Mouse (Mus musculus): ENCODE results near the gene Anks4b.

Gene Anks4b

DNA sequence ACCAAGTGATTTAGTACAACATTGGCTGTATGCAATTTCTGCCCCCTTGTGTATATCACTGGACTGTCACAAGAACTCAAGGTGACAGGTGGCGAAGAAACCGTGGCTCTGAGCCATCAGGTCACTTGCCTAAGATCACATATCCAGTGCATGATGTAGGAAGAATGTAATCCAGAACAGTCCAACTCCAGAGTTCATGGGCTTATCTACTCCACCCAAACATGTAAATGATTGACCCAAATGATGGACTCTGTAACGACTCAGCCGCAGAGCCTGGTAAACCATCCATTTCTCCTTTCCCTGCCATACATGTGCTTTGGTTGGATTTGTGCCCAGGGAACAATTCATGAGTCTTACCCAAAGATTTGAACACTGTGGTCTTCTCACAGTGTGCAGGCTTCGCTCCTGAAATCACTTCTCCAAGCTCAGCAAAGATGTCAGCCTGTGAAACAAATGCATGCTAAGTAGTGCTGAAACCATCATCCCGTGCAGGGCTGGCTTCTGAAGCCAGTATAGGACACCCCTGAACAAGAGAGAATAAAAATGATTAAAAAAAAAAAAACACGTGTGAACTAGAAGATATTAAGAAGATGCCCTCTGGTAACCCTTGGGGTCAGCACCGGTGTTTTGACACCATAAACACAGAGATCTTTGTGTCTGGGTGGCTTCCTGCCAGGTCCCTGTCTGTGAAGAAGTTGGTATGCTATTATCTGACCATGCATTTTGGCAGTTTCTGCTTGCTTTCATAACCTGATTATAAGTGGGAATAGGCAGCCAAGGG lies 15.9 kb downstream of the Anks4b start:
- DNase-seq (ENCODE audit: low spot score) = peak; percentile 61

DNA sequence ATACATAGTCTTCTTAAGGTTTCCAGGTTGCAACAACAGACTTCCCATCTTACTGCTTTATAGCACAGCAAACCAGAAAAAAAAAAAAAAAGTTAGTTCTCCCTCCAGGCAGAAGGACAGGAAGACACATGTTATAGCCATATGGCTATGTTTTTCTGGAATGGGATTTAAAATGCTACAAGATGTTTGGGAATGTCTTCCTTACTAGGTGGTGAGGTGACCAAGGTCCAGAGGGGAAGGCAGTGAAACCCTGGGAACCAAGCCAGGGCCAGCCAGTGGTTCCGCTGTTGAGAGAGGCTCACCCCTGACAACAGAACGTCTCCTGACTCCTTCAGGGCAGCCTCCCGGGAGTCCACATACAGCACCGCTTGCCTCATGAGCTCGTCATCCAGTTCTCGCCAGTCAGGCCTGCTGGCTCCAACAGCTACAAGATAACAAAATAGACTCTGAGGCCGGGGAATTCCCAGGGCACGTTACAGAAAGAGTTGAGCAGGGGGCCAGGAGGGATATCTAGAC lies 16.6 kb downstream of the Anks4b start:
- DNase-seq (ENCODE audit: low spot score) = peak; percentile 38

DNA sequence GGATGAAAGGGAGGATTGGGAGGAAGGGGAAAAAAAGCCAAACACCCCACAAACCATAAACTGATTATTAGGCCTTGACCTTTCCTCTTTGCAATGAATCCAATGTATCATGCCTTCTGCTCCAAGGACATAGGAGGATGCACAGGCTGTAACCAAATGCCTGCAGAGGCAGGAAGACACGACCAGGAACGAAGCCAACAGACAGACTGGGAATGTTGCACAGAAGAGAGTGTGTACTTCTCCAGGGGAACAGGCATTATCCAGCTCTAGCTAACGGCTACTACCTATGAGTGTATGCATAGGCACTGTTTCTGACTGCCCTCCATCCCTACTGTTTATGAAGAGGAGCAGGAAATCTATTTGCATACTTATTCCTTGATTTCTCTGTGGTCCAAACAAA lies 18.5 kb downstream of the Anks4b start:
- DNase-seq (ENCODE audit: low spot score) = no peak

DNA sequence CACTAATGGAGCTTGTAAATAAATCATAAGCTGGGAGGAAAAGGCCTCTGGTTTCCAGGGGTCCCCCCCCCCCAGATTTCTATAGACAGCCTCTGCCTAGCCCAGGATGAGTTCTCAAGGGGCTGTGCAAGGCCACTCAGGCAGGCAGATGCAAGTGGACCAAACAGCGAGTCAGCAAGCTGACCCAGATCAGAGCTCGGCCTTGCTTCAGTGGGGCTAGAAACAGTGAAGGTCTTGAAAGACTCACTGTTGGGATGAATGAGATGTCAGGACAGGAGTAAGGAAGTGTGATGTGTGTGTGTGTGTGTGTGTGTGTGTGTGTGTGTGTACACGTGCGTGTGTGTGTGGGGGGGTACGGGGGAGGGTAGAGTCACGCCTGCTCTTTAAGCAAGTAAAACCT lies 19.2 kb downstream of the Anks4b start:
- DNase-seq (ENCODE audit: low spot score) = no peak

DNA sequence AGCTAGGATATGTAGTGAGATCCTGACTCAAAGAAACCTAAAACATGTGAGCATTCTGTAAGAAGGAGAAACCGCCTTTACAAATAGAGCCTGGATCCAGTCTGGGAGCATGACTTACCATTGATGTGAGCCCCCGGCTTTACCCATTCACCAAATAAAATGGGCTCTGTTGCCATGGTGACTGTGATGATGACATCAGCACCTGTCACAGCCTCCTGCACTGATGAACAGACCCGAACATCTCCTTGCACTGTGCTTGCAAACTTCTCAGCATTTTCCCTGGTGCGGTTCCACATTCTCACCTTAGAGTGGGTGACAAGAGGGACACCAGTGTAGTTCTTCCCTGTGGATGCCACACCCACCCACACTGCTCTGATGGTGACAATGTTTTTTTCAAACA lies 21.5 kb downstream of the Anks4b start:
- DNase-seq (ENCODE audit: low spot score) = no peak

DNA sequence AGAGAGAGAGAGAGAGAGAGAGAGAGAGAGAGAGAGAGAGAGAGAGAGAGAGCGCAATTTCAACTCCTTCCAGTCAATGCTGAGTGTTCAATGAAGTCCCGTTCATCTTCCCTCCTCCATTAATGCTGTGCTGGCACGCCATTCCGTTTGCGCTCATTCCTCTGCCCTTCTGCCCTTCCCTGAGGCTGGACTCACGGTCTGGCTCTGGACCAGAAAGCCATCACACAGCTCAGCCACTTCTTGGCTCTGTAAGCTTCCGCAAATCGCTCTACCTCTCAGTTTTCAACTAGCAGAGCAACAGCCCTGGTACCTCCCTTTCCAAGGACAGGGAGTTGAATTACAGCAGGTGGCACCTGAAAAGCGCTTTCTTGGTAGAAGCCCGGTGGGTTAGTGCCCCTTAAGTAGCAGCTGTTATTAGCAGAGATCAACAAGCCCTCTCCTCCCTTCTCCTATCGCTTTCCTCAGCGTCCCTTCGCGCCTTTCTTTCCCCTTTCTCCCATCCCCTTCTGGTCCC lies 27.6 kb downstream of the Anks4b start:
- no peak for DNase-seq (ENCODE audit: low spot score)

DNA sequence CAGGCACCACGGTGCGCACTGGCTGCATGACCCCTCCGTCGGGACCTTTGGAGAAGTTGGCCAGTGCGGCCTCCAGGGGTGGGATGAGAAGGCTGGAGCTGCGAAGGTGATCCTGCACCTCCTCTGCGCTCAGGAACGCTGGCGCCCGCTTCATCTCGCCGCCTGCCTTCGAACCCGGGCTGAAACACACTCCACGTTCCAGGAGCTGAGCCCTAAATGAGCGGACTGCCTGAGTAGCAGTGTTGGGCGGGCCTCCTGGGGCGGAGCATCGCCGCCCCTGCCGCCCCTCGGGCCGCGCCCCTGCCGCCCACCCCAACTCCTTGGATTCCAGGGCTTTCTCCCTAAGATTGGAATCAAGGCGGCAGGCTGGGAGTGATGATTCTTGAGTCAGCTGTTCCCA lies 28.1 kb downstream of the Anks4b start, which contains the start of gene Crym:
Gene Crym (minus strand): TSS at position 341 of the 400 bp plus-strand sequence.
- no peak for DNase-seq (ENCODE audit: low spot score)

DNA sequence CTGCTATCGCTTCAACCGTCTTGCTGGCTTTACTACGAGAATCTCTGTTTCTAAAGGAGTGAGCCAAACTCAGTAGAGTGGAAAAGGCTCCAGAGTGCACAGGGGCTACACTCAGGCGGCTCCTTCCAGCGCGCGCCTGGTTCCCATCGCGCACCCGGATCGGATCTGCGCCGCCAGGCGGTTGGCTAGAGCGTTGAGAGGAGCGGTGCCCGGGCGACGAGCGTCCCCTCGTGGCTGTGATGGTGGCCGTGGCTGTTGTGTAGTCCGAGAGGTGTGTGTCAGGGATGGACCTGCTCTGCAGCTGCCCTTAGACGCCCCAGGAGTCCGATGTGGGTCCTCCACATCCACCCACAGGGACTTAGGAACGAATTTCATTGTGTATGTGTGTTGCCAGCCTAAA lies 30.1 kb downstream of the Anks4b start, which contains the start of gene Abca14:
Gene Abca14 (plus strand): TSS at position 173 of the 400 bp plus-strand sequence.
- DNase-seq (ENCODE audit: low spot score) = peak; percentile 61

DNA sequence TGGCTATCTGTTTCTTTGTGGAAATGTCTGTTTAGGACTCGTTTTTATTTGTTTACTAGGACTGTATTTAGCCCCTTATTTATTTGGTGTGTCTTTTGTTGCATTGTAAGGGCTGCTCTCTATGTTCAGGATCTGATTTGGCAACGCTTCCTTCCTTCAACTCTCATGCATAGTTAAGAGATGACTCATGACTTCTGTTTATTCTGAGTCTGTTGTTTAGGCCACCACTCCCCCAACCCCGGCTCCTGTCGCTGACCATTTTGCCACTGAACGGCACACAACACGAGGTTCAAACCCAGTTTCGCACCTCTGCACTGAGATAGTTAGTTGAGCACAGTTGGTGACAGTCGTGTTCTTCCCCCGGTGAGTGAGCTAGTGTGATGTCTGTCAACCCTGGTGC lies 32.3 kb downstream of the Anks4b start:
- no peak for DNase-seq (ENCODE audit: low spot score)

DNA sequence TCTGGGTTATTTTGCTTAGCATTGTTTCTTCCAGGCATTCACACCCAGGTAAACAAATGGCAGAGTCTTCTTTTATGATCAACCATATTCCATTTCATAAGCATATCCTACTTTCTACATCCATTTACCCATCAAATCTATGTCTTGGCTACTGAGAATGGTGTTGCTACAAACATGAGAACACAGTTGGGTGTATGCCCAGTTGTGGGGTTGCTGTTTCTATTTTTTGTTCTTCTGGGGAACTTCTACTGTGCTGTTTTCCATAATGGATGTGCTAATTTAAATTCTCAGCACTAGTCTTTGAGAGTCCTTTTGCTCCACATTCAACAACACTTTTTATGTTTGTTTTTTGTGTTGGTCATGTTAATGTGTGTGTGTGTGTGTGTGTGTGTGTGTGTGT lies 54.9 kb downstream of the Anks4b start:
- no peak for DNase-seq (ENCODE audit: low spot score)

Measured in yolk sac, embryonic 10.5 days (tissue).